Mouse (Mus musculus): ENCODE measurements around the gene Gse1.

Gene Gse1

GRCm38 (mm10) chr8:120234866-120235265 lies 6.6 kb downstream of the Gse1 start:
- DNase-seq (ENCODE audit: low read depth, low spot score) = no peak

GRCm38 (mm10) chr8:120243222-120243621 lies 15.0 kb downstream of the Gse1 start:
- DNase-seq (ENCODE audit: low read depth, low spot score) = no peak

- no peak for DNase-seq (ENCODE audit: low read depth, low spot score)
These were observed 15.7 kb downstream of the Gse1 start for GRCm38 (mm10) chr8:120243916-120244451.

- DNase-seq (ENCODE audit: low read depth, low spot score) = no peak
These were observed 16.3 kb downstream of the Gse1 start for GRCm38 (mm10) chr8:120244553-120244952.

- no peak for DNase-seq (ENCODE audit: low read depth, low spot score)
These were observed 19.4 kb downstream of the Gse1 start for GRCm38 (mm10) chr8:120247618-120248017.

GRCm38 (mm10) chr8:120248031-120248430 lies 19.8 kb downstream of the Gse1 start:
- DNase-seq (ENCODE audit: low read depth, low spot score) = no peak

- DNase-seq (ENCODE audit: low read depth, low spot score) = no peak
These were observed 20.2 kb downstream of the Gse1 start for GRCm38 (mm10) chr8:120248451-120248850.

- no peak for DNase-seq (ENCODE audit: low read depth, low spot score)
These were observed 21.6 kb downstream of the Gse1 start for GRCm38 (mm10) chr8:120249800-120250336.

GRCm38 (mm10) chr8:120250750-120251410 lies 22.6 kb downstream of the Gse1 start:
- no peak for DNase-seq (ENCODE audit: low read depth, low spot score)

GRCm38 (mm10) chr8:120251411-120252035 lies 23.3 kb downstream of the Gse1 start:
- DNase-seq (ENCODE audit: low read depth, low spot score) = no peak

- no peak for DNase-seq (ENCODE audit: low read depth, low spot score)
These were observed 25.4 kb downstream of the Gse1 start for GRCm38 (mm10) chr8:120253626-120254025.

- DNase-seq (ENCODE audit: low read depth, low spot score) = no peak
These were observed 27.2 kb downstream of the Gse1 start for GRCm38 (mm10) chr8:120255406-120255987.

- DNase-seq (ENCODE audit: low read depth, low spot score) = no peak
These were observed 28.7 kb downstream of the Gse1 start for GRCm38 (mm10) chr8:120256958-120257357.

- no peak for DNase-seq (ENCODE audit: low read depth, low spot score)
These were observed 30.9 kb downstream of the Gse1 start for GRCm38 (mm10) chr8:120259206-120259605.

- DNase-seq (ENCODE audit: low read depth, low spot score) = no peak
These were observed 32.4 kb downstream of the Gse1 start for GRCm38 (mm10) chr8:120260677-120261076.

- no peak for DNase-seq (ENCODE audit: low read depth, low spot score)
These were observed 33.3 kb downstream of the Gse1 start for GRCm38 (mm10) chr8:120261338-120262120.

GRCm38 (mm10) chr8:120263879-120264278 lies 35.6 kb downstream of the Gse1 start:
- DNase-seq (ENCODE audit: low read depth, low spot score) = no peak

- no peak for DNase-seq (ENCODE audit: low read depth, low spot score)
These were observed 36.2 kb downstream of the Gse1 start for GRCm38 (mm10) chr8:120264388-120264943.

GRCm38 (mm10) chr8:120264944-120265453 lies 36.7 kb downstream of the Gse1 start:
- DNase-seq (ENCODE audit: low read depth, low spot score) = no peak

- DNase-seq (ENCODE audit: low read depth, low spot score) = no peak
These were observed 37.2 kb downstream of the Gse1 start for GRCm38 (mm10) chr8:120265471-120265870.

GRCm38 (mm10) chr8:120268541-120268980 lies 40.3 kb downstream of the Gse1 start:
- no peak for DNase-seq (ENCODE audit: low read depth, low spot score)

Data from c-Kit-negative CD71-positive TER-119-positive erythroid progenitor cells, embryonic 14.5 days (primary cell).